Mouse (Mus musculus) embryonic fibroblast, embryonic 13.5 days (primary cell): ENCODE measurements around the gene Tut4. TPM values are rescaled to one million over a fixed set of nuclear protein-coding genes. Genes with fewer than 3 reads are reported as not detected.
A peak's percentile ranks its signal among the peaks of the same experiment; 100 is the strongest.

ENCODE experiments used
- H3K27ac ChIP-seq: 2 replicates; pipeline ENCODE4 v1.5.1; 2012; ENCODE audit warnings: low read length, control low read depth, inconsistent platforms; ENCODE audit not compliant: insufficient read depth
- H3K4me1 ChIP-seq: 2 replicates; pipeline ENCODE4 v1.6.1; 2011; ENCODE audit warnings: low read length; ENCODE audit not compliant: control insufficient read depth, insufficient read depth
- H3K4me3 ChIP-seq: 2 replicates; pipeline ENCODE4 v1.5.1; 2011; ENCODE audit warnings: mild to moderate bottlenecking, control low read depth, low read length; ENCODE audit not compliant: insufficient read depth
- CTCF ChIP-seq: IDR thresholded peaks from 2 replicates; pipeline ENCODE4 v1.5.1; 2011; ENCODE audit warnings: mild to moderate bottlenecking, control low read depth, low read length, moderate library complexity, borderline replicate concordance; ENCODE audit not compliant: insufficient read depth
- POLR2A ChIP-seq: IDR thresholded peaks from 2 replicates; pipeline ENCODE4 v1.6.1; 2011; ENCODE audit warnings: low read depth, mild to moderate bottlenecking, control low read depth, low read length, moderate library complexity
- polyA plus RNA-seq: library from polyadenylated mRNA; stranded (reverse); fragments of >200 nt; gene quantifications from 2 replicates; pipeline ENCODE4 v1.2.4, GENCODE M21; 2011; ENCODE audit warnings: low read depth; ENCODE audit not compliant: missing spikeins, insufficient read length

Tut4 gene
- polyA plus RNA-seq, 1 experiment = 45.1 TPM

GRCm38 (mm10) chr4:108598306-108598705, 139.1 kb downstream of the Tut4 start:
- TF ChIP-seq POLR2A (no peak), CTCF (no peak)
- Histone ChIP-seq H3K27ac (no peak overlapping the region), H3K4me1 (no peaks in the 10 kb centered on the region), H3K4me3 (no peak overlapping the region)

DNA sequence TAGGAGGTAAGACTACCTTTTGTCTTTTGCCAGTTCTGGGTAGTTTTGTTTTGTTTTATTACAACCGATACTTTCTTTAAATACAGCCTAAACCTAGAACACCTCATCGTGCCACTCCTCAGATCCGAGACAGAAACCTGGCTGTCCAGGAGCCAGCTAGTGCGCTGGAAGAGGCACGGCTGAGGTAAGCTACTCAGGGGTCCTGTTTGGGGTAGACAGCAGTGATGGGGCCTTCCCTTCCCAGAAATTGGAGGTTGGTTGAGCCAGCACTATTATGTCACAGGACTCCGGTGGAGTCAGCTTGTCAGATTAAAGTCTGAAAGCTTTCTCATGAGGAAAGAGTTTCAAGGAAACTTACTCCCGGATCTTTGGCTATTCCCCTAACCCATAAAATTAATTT, 142.6 kb downstream of the Tut4 start:
- no peak overlapping the region for H3K4me3 ChIP-seq
- no peak overlapping the region for H3K27ac ChIP-seq
- no peak for TF ChIP-seq POLR2A
- no peak for TF ChIP-seq CTCF
- H3K4me1 ChIP-seq = no peaks in the 10 kb centered on the region

GRCm38 (mm10) chr4:108608651-108609050, 149.4 kb downstream of the Tut4 start:
- TF ChIP-seq POLR2A (no peak), CTCF (no peak)
- Histone ChIP-seq H3K4me3 (no peak overlapping the region), H3K4me1 (no peaks in the 10 kb centered on the region)

More at GRCm38 (mm10) chr4:108608651-108609050, 149.4 kb downstream of the Tut4 start:
- peak overlapping the region; percentile 35; the same call in 1 of the 2 replicates for H3K27ac ChIP-seq

Other genes with a start within 250 kb of the Tut4 start
- 0.35 TPM in 2 replicates for gene Zyg11a, start 241.4 kb upstream of the Tut4 start, polyA plus RNA-seq
- gene Zyg11b, start 158.3 kb upstream of the Tut4 start, polyA plus RNA-seq = 31.8 and 40.7 TPM in 2 replicates
- 19.5 and 24.2 TPM in 2 replicates for gene Coa7, start 131.3 kb upstream of the Tut4 start, polyA plus RNA-seq
- not detected in 2 replicates for gene Shisal2a, start 76.1 kb upstream of the Tut4 start, polyA plus RNA-seq
- 45.3 and 64.1 TPM in 2 replicates for gene Gpx7, start 52.5 kb upstream of the Tut4 start, polyA plus RNA-seq
- gene Prpf38a, start 119.9 kb downstream of the Tut4 start, polyA plus RNA-seq = 51.5 and 62.1 TPM in 2 replicates
- gene Orc1, start 120.0 kb downstream of the Tut4 start, polyA plus RNA-seq = 6.2 and 9.6 TPM in 2 replicates
- gene Cc2d1b, start 160.5 kb downstream of the Tut4 start, polyA plus RNA-seq = 25.5 and 31.0 TPM in 2 replicates